Mouse (Mus musculus): ENCODE results near the gene Wdr41. TPM values are rescaled to one million over a fixed set of nuclear protein-coding genes. Genes with fewer than 3 reads are reported as not detected.

The Wdr41 gene
- polyA plus RNA-seq, 1 experiment from 2014 or later = 20.7 TPM

- no peaks in the 10 kb centered on the region for H3K27me3 ChIP-seq (replicated peaks)
- no peak overlapping the region for H3K9ac ChIP-seq
- ATAC-seq (ENCODE audit: insufficient read depth, low FRiP score, low read depth) = no peak
- no peaks in the 10 kb centered on the region for H3K4me1 ChIP-seq
- no peak overlapping the region for H3K4me3 ChIP-seq (replicated peaks)
- H3K4me2 ChIP-seq = no peak overlapping the region
- no peak overlapping the region for H3K27ac ChIP-seq
- no peaks in the 10 kb centered on the region for H3K9me3 ChIP-seq
- WGBS = 79% methylated on average over 9 of the region's 9 CpGs
- H3K36me3 ChIP-seq = no peaks in the 10 kb centered on the region
Observed at GRCm38 (mm10) chr13:95040140-95040738, 64.1 kb downstream of the Wdr41 start.

DNA sequence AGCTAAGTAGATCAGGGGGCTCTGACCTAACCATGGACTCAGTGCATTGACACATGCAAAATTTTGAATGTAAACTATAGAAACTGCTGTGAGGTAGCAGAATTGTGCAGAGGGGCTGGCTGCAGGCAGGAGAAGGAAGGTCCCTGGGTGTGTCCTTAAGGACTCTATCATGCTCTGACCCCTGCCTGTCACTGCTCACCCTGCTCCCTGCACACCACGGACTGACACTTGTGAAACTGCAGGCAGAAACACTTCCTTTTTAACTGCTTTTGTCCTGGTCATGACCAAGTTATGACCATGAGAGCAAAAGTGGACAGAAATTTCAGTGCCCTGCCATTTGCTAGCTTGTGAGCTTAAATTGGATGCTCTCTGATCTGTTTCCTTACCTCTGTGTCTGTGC lies 68.0 kb downstream of the Wdr41 start:
- no peak overlapping the region for H3K4me3 ChIP-seq (replicated peaks)
- ATAC-seq (ENCODE audit: insufficient read depth, low FRiP score, low read depth) = no peak
- WGBS = 27% methylated on average over 1 of the region's 1 CpGs
- no peaks in the 10 kb centered on the region for H3K36me3 ChIP-seq
- H3K9ac ChIP-seq = no peak overlapping the region
- H3K27me3 ChIP-seq (replicated peaks) = no peaks in the 10 kb centered on the region
- H3K4me1 ChIP-seq = no peaks in the 10 kb centered on the region
- no peak overlapping the region for H3K27ac ChIP-seq
- no peaks in the 10 kb centered on the region for H3K9me3 ChIP-seq
- H3K4me2 ChIP-seq = no peak overlapping the region

DNA sequence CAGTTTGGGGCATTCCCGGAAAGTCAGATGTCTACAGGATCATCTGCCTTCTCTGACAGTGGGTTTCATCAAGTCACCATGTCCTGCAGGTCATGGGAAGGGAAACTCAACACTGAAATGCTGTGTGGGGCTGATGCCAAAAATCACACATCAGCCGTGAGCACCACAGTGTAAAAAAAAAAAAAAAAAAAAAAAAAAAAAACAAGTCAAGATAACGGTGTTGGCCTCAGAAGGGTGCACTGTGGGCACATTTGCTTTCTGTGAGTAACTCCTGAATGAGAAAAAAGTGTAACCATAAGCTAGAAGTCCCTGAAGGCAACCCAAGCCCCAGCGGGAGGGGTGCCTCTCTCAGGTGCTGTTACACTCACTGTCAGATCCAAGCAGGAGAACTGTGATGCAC lies 74.3 kb downstream of the Wdr41 start:
- no peaks in the 10 kb centered on the region for H3K4me1 ChIP-seq
- H3K9ac ChIP-seq = no peak overlapping the region
- H3K36me3 ChIP-seq = no peaks in the 10 kb centered on the region
- H3K4me2 ChIP-seq = no peak overlapping the region
- no peak overlapping the region for H3K27ac ChIP-seq
- H3K27me3 ChIP-seq (replicated peaks) = no peaks in the 10 kb centered on the region
- no peak overlapping the region for H3K4me3 ChIP-seq (replicated peaks)
- 78% methylated on average over 4 of the region's 4 CpGs for WGBS
- no peak for ATAC-seq (ENCODE audit: insufficient read depth, low FRiP score, low read depth)
- no peaks in the 10 kb centered on the region for H3K9me3 ChIP-seq

DNA sequence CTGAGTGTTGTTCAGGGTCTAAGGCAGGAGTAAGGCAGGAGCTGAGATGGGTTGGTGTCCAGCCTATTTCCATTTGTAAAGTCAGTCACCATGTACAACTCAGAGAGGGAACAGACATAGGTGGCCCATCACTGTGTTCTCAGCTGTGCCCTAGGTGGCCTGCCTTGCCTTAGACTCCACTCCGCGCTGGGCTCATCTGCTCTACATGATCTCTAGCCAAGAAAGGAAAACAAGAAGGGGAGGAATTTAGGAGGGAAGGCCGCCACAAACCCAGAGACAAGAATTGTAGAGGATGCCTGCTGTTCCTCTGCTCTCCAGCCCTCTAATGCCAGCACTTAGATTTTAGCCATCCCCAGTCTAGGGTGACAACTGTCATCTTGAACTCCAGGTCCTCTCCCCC lies 76.3 kb downstream of the Wdr41 start:
- H3K9ac ChIP-seq = no peak overlapping the region
- no peak overlapping the region for H3K4me3 ChIP-seq (replicated peaks)
- no peak overlapping the region for H3K27ac ChIP-seq
- no peaks in the 10 kb centered on the region for H3K4me1 ChIP-seq
- no peak overlapping the region for H3K4me2 ChIP-seq
- 85% methylated on average over 3 of the region's 3 CpGs for WGBS
- ATAC-seq (ENCODE audit: insufficient read depth, low FRiP score, low read depth) = no peak
- H3K36me3 ChIP-seq = no peaks in the 10 kb centered on the region
- no peaks in the 10 kb centered on the region for H3K27me3 ChIP-seq (replicated peaks)
- H3K9me3 ChIP-seq = no peaks in the 10 kb centered on the region

- Histone ChIP-seq H3K4me2 (no peak overlapping the region), H3K4me1 (no peaks in the 10 kb centered on the region), H3K9ac (no peak overlapping the region), H3K36me3 (no peaks in the 10 kb centered on the region), H3K27me3 (replicated peaks) (no peaks in the 10 kb centered on the region), H3K9me3 (no peaks in the 10 kb centered on the region), H3K27ac (no peak overlapping the region), H3K4me3 (replicated peaks) (no peak overlapping the region)
- ATAC-seq (ENCODE audit: insufficient read depth, low FRiP score, low read depth) = no peak
- WGBS = 90% methylated on average over 1 of the region's 1 CpGs
Observed at GRCm38 (mm10) chr13:95055742-95056388, 79.7 kb downstream of the Wdr41 start.

DNA sequence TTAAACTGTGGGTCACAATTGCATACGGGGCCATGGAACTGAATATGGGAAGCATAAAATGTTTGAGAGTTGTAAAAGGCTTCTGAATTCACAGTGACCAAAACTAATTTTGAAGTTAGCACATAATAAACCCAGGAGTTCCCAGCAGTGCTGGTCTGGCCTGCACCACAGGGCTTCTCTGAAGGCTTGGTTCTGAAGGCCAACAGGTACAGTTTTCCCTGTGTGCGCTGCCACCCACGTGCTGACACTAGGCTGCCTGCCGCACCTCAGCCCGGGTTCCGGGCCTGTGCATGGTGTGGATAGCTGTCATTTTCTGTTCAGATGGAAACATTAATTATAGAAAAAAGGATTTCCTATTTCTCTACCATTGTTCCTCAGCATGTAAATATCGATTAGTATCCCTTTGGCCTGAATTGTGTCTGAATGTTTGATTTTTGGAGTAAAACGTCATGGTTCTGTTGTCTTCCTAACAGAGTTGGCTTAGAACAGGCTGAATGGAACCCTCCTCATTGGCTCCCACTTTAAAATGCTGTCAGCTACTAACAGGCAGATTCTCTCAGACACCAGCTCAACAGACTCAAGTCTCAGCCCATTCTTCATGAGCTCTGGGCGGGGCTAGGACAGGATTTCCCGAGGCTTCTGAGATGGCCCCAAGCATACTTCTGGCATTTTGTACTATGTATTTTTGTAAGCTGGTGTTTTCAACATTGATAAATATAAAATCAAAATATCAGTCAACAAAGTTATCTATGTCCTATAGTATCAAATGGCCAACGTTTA lies 80.5 kb downstream of the Wdr41 start:
- no peak overlapping the region for H3K9ac ChIP-seq
- no peak overlapping the region for H3K4me3 ChIP-seq (replicated peaks)
- no peaks in the 10 kb centered on the region for H3K4me1 ChIP-seq
- H3K27me3 ChIP-seq (replicated peaks) = no peaks in the 10 kb centered on the region
- H3K36me3 ChIP-seq = no peaks in the 10 kb centered on the region
- no peak overlapping the region for H3K27ac ChIP-seq
- H3K9me3 ChIP-seq = no peaks in the 10 kb centered on the region
- WGBS = 80% methylated on average over 11 of the region's 11 CpGs
- no peak for ATAC-seq (ENCODE audit: insufficient read depth, low FRiP score, low read depth)
- H3K4me2 ChIP-seq = no peak overlapping the region

- no peaks in the 10 kb centered on the region for H3K27me3 ChIP-seq (replicated peaks)
- no peaks in the 10 kb centered on the region for H3K36me3 ChIP-seq
- H3K4me3 ChIP-seq (replicated peaks) = no peak overlapping the region
- no peaks in the 10 kb centered on the region for H3K9me3 ChIP-seq
- no peak overlapping the region for H3K9ac ChIP-seq
- 77% methylated on average over 4 of the region's 4 CpGs for WGBS
- H3K27ac ChIP-seq = no peak overlapping the region
- H3K4me1 ChIP-seq = no peaks in the 10 kb centered on the region
- no peak overlapping the region for H3K4me2 ChIP-seq
- ATAC-seq (ENCODE audit: insufficient read depth, low FRiP score, low read depth) = no peak
Observed at GRCm38 (mm10) chr13:95058885-95059284, 82.7 kb downstream of the Wdr41 start.

GRCm38 (mm10) chr13:95063390-95064017 lies 87.4 kb downstream of the Wdr41 start:
- no peak overlapping the region for H3K4me3 ChIP-seq (replicated peaks)
- 59% methylated on average over 4 of the region's 4 CpGs for WGBS
- H3K9ac ChIP-seq = no peak overlapping the region
- H3K4me2 ChIP-seq = no peak overlapping the region
- no peaks in the 10 kb centered on the region for H3K27me3 ChIP-seq (replicated peaks)
- no peaks in the 10 kb centered on the region for H3K36me3 ChIP-seq
- ATAC-seq (ENCODE audit: insufficient read depth, low FRiP score, low read depth) = no peak
- H3K9me3 ChIP-seq = no peaks in the 10 kb centered on the region
- H3K4me1 ChIP-seq = no peaks in the 10 kb centered on the region
- no peak overlapping the region for H3K27ac ChIP-seq

GRCm38 (mm10) chr13:95067854-95068253 lies 91.7 kb downstream of the Wdr41 start:
- WGBS = 61% methylated on average over 6 of the region's 6 CpGs
- H3K9me3 ChIP-seq = no peaks in the 10 kb centered on the region

GRCm38 (mm10) chr13:95070268-95070667 lies 94.1 kb downstream of the Wdr41 start:
- no peak overlapping the region for H3K4me2 ChIP-seq
- no peak overlapping the region for H3K27ac ChIP-seq

More at GRCm38 (mm10) chr13:95067854-95068253, 91.7 kb downstream of the Wdr41 start:
- ATAC-seq (ENCODE audit: insufficient read depth, low FRiP score, low read depth) = no peak
- Histone ChIP-seq H3K27me3 (replicated peaks) (no peaks in the 10 kb centered on the region), H3K4me1 (no peaks in the 10 kb centered on the region), H3K27ac (no peak overlapping the region), H3K4me3 (replicated peaks) (no peak overlapping the region), H3K4me2 (no peak overlapping the region), H3K9ac (no peak overlapping the region), H3K36me3 (no peaks in the 10 kb centered on the region)

More at GRCm38 (mm10) chr13:95070268-95070667, 94.1 kb downstream of the Wdr41 start:
- Histone ChIP-seq H3K9me3 (no peaks in the 10 kb centered on the region), H3K4me3 (replicated peaks) (no peak overlapping the region), H3K9ac (no peak overlapping the region), H3K27me3 (replicated peaks) (no peaks in the 10 kb centered on the region), H3K4me1 (no peaks in the 10 kb centered on the region; the same call in 1 of the 2 replicates), H3K36me3 (no peaks in the 10 kb centered on the region)
- no peak for ATAC-seq (ENCODE audit: insufficient read depth, low FRiP score, low read depth)
